Mouse (Mus musculus): ENCODE results near the gene Clca2. TPM values are rescaled to one million over a fixed set of nuclear protein-coding genes. Genes with fewer than 3 reads are reported as not detected.

Clca2 gene
- polyA plus RNA-seq (2014; fragmentation: Nextera tagmentation; extraction: Ambion mirVana), result not detected in 2 replicates

DNA sequence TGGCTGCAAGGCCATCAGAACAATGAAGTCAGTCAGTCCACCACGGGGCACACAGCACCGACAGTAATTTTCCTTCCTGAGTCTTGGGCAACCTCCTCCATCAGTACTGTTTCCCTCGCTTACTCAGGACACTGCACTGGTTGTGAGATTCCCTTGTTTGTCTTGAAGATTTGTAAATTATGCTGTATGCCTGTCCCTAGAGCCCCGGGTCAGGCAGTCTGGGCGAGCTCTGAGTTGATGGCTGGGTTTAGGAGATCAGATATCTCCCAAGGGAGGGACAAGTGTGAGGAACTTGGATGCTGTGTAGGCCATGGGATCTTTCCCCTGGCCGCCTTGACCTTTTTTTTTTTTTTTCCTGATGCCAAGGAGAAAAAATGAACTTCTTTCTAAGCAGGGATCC is at the start of gene Clca2:
Gene Clca2, minus strand, starts transcription at position 153 of the 400 bp plus-strand sequence.
- Histone ChIP-seq H3K4me3 (ENCODE audit: low read depth, low read length) (no peak within 1 kb of the TSS), H3K9me3 (ENCODE audit: control insufficient read depth, low read length) (no peaks in the 10 kb centered on the region), H3K4me1 (ENCODE audit: control insufficient read depth, insufficient read depth, low read length) (no peaks in the 10 kb centered on the region), H3K27me3 (ENCODE audit: control insufficient read depth, insufficient read depth, low read length) (no peaks in the 10 kb centered on the region), H3K27ac (ENCODE audit: low read depth, low read length) (no peak within 1 kb of the TSS), H3K4me2 (ENCODE audit: low read depth, low read length) (no peak within 1 kb of the TSS), H3K9ac (replicated peaks; ENCODE audit: low read depth, low read length) (no peak within 1 kb of the TSS), H3K36me3 (ENCODE audit: control insufficient read depth, insufficient read depth, low read length) (no peaks in the 10 kb centered on the region)
- 83% methylated on average over 6 of the region's 6 CpGs for WGBS
- ATAC-seq (ENCODE audit: low read depth), result no peak

- Histone ChIP-seq H3K27me3 (ENCODE audit: control insufficient read depth, insufficient read depth, low read length) (no peaks in the 10 kb centered on the region), H3K27ac (ENCODE audit: low read depth, low read length) (no peak overlapping the region), H3K4me2 (ENCODE audit: low read depth, low read length) (no peak overlapping the region), H3K36me3 (ENCODE audit: control insufficient read depth, insufficient read depth, low read length) (no peaks in the 10 kb centered on the region), H3K9ac (replicated peaks; ENCODE audit: low read depth, low read length) (no peak overlapping the region), H3K9me3 (ENCODE audit: control insufficient read depth, low read length) (no peaks in the 10 kb centered on the region), H3K4me3 (ENCODE audit: low read depth, low read length) (no peak overlapping the region), H3K4me1 (ENCODE audit: control insufficient read depth, insufficient read depth, low read length) (no peaks in the 10 kb centered on the region)
- no peak for ATAC-seq (ENCODE audit: low read depth)
Measured at GRCm38 (mm10) chr3:145147952-145148351, 48.7 kb upstream of the Clca2 start.

DNA sequence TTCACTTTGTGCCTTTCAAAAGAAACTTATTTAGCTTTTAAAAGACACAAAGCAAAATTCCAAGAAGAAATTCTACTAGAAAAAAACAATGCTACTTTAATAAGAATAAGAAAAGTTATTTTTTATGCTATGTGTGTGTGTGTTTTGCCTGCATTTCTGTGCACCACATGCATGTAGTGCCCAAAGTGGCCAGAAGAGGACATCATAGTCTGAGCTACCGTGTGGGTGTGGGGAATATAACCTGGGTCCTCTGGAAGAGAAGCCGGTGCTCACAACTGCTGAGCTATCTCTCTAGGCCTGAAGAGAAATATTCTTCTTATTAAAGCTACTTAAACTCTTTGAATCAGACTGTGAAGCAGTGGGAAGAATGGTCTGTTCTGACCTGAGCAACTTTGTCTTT is 48.2 kb upstream of the Clca2 start:
- Histone ChIP-seq H3K9me3 (ENCODE audit: control insufficient read depth, low read length) (no peaks in the 10 kb centered on the region), H3K4me1 (ENCODE audit: control insufficient read depth, insufficient read depth, low read length) (no peaks in the 10 kb centered on the region), H3K4me3 (ENCODE audit: low read depth, low read length) (no peak overlapping the region), H3K27me3 (ENCODE audit: control insufficient read depth, insufficient read depth, low read length) (no peaks in the 10 kb centered on the region), H3K4me2 (ENCODE audit: low read depth, low read length) (no peak overlapping the region), H3K36me3 (ENCODE audit: control insufficient read depth, insufficient read depth, low read length) (no peaks in the 10 kb centered on the region), H3K9ac (replicated peaks; ENCODE audit: low read depth, low read length) (no peak overlapping the region), H3K27ac (ENCODE audit: low read depth, low read length) (no peak overlapping the region)
- WGBS, result 87% methylated on average over 2 of the region's 2 CpGs
- no peak for ATAC-seq (ENCODE audit: low read depth)

- Histone ChIP-seq H3K27ac (ENCODE audit: low read depth, low read length) (no peak overlapping the region), H3K36me3 (ENCODE audit: control insufficient read depth, insufficient read depth, low read length) (no peaks in the 10 kb centered on the region), H3K4me1 (ENCODE audit: control insufficient read depth, insufficient read depth, low read length) (no peaks in the 10 kb centered on the region), H3K4me2 (ENCODE audit: low read depth, low read length) (no peak overlapping the region), H3K27me3 (ENCODE audit: control insufficient read depth, insufficient read depth, low read length) (no peaks in the 10 kb centered on the region), H3K9ac (replicated peaks; ENCODE audit: low read depth, low read length) (no peak overlapping the region), H3K4me3 (ENCODE audit: low read depth, low read length) (no peak overlapping the region), H3K9me3 (ENCODE audit: control insufficient read depth, low read length) (no peaks in the 10 kb centered on the region)
- 0 out of 2 replicates have a peak, but pooled peaks have one; percentile 38 for ATAC-seq (ENCODE audit: low read depth)
- WGBS, result 87% methylated on average over 9 of the region's 9 CpGs
Measured at GRCm38 (mm10) chr3:145146871-145147270, 47.6 kb upstream of the Clca2 start.

- Histone ChIP-seq H3K9me3 (ENCODE audit: control insufficient read depth, low read length) (no peaks in the 10 kb centered on the region), H3K4me2 (ENCODE audit: low read depth, low read length) (no peak overlapping the region), H3K36me3 (ENCODE audit: control insufficient read depth, insufficient read depth, low read length) (no peaks in the 10 kb centered on the region), H3K27me3 (ENCODE audit: control insufficient read depth, insufficient read depth, low read length) (no peaks in the 10 kb centered on the region), H3K4me3 (ENCODE audit: low read depth, low read length) (no peak overlapping the region), H3K27ac (ENCODE audit: low read depth, low read length) (no peak overlapping the region), H3K4me1 (ENCODE audit: control insufficient read depth, insufficient read depth, low read length) (no peaks in the 10 kb centered on the region), H3K9ac (replicated peaks; ENCODE audit: low read depth, low read length) (no peak overlapping the region)
- 87% methylated on average over 10 of the region's 10 CpGs for WGBS
- ATAC-seq (ENCODE audit: low read depth), result no peak
Measured at GRCm38 (mm10) chr3:145143856-145144255, 44.6 kb upstream of the Clca2 start.

- no peak overlapping the region for H3K27ac ChIP-seq (ENCODE audit: low read depth, low read length)
- H3K4me3 ChIP-seq (ENCODE audit: low read depth, low read length), result no peak overlapping the region
- no peak for ATAC-seq (ENCODE audit: low read depth)
- no peaks in the 10 kb centered on the region for H3K36me3 ChIP-seq (ENCODE audit: control insufficient read depth, insufficient read depth, low read length)
- no peaks in the 10 kb centered on the region for H3K27me3 ChIP-seq (ENCODE audit: control insufficient read depth, insufficient read depth, low read length)
- H3K4me1 ChIP-seq (ENCODE audit: control insufficient read depth, insufficient read depth, low read length), result no peaks in the 10 kb centered on the region
- no peak overlapping the region for H3K4me2 ChIP-seq (ENCODE audit: low read depth, low read length)
- H3K9me3 ChIP-seq (ENCODE audit: control insufficient read depth, low read length), result no peaks in the 10 kb centered on the region
- H3K9ac ChIP-seq (replicated peaks; ENCODE audit: low read depth, low read length), result no peak overlapping the region
Measured at GRCm38 (mm10) chr3:145142925-145143324, 43.7 kb upstream of the Clca2 start.

GRCm38 (mm10) chr3:145140236-145140635 is 41.0 kb upstream of the Clca2 start:
- Histone ChIP-seq H3K4me3 (ENCODE audit: low read depth, low read length) (no peak overlapping the region), H3K4me1 (ENCODE audit: control insufficient read depth, insufficient read depth, low read length) (no peaks in the 10 kb centered on the region), H3K36me3 (ENCODE audit: control insufficient read depth, insufficient read depth, low read length) (no peaks in the 10 kb centered on the region), H3K9ac (replicated peaks; ENCODE audit: low read depth, low read length) (no peak overlapping the region), H3K27ac (ENCODE audit: low read depth, low read length) (no peak overlapping the region), H3K9me3 (ENCODE audit: control insufficient read depth, low read length) (no peaks in the 10 kb centered on the region), H3K4me2 (ENCODE audit: low read depth, low read length) (no peak overlapping the region), H3K27me3 (ENCODE audit: control insufficient read depth, insufficient read depth, low read length) (no peaks in the 10 kb centered on the region)
- WGBS, result 72% methylated on average over 4 of the region's 4 CpGs
- ATAC-seq (ENCODE audit: low read depth), result no peak

DNA sequence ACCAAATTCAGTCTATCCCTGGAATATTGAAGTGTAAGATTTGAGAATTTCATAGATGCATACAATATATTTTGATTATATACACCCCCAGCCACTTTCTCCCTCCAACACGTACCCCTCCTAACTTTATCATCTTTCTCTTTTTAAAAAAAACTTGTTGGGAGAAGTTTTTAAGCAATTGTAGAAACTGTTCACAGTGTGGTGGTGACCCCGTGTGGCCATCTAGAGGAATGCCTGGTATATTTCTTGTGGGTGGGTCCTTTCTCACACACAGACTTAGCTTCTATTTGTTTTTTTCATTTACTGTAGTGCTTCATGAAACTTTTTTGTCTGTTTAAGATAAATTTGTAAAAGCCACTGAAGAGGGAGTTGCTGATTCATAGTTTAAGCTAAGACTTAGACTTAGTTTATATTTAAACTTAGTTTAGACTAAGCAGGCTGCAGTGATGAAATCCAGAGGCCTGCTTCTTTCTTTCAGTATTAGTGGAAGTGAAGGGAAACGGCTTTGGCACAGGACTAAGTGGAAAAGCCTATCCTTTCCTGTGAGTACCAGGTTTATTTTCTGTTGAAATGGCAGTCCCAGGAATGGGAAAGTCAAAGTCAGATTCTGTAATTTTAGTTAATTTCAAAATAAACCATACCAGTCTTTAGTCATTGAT is 32.1 kb upstream of the Clca2 start:
- H3K9ac ChIP-seq (replicated peaks; ENCODE audit: low read depth, low read length), result no peak overlapping the region
- H3K4me3 ChIP-seq (ENCODE audit: low read depth, low read length), result no peak overlapping the region
- 47% methylated on average over 3 of the region's 3 CpGs for WGBS
- peaks cover 8% of the 10 kb centered on the region for H3K36me3 ChIP-seq (ENCODE audit: control insufficient read depth, insufficient read depth, low read length)
- peak; percentile 61; the same call in 1 of the 2 replicates for ATAC-seq (ENCODE audit: low read depth)
- H3K27ac ChIP-seq (ENCODE audit: low read depth, low read length), result no peak overlapping the region
- no peaks in the 10 kb centered on the region for H3K27me3 ChIP-seq (ENCODE audit: control insufficient read depth, insufficient read depth, low read length)
- no peak overlapping the region for H3K4me2 ChIP-seq (ENCODE audit: low read depth, low read length)
- H3K9me3 ChIP-seq (ENCODE audit: control insufficient read depth, low read length), result no peaks in the 10 kb centered on the region
- H3K4me1 ChIP-seq (ENCODE audit: control insufficient read depth, insufficient read depth, low read length), result no peaks in the 10 kb centered on the region

DNA sequence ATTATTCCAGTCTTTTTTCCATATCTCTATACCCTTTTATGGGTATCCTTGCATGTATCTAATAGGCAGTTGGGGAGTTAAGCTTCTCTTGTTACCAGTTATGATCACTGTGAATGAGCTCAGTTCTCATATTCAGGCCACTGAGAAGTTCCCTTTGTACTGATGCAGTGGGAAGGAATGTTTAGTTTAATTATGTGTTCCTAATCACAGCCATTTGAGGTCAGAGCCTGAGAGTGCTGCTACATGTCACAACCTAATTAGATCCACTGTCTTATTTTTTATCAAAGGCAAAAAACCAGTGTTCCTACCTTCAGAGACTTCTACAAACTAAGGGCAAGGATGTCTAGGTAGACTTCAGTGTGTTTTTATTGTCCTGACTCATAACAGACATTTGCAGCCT is 30.1 kb upstream of the Clca2 start:
- Histone ChIP-seq H3K4me1 (ENCODE audit: control insufficient read depth, insufficient read depth, low read length) (no peaks in the 10 kb centered on the region), H3K4me2 (ENCODE audit: low read depth, low read length) (no peak overlapping the region)

More for the DNA sequence above, 30.1 kb upstream of the Clca2 start:
- no peak overlapping the region for H3K9ac ChIP-seq (replicated peaks; ENCODE audit: low read depth, low read length)
- H3K27me3 ChIP-seq (ENCODE audit: control insufficient read depth, insufficient read depth, low read length), result no peaks in the 10 kb centered on the region
- H3K9me3 ChIP-seq (ENCODE audit: control insufficient read depth, low read length), result no peaks in the 10 kb centered on the region
- peaks cover 8% of the 10 kb centered on the region for H3K36me3 ChIP-seq (ENCODE audit: control insufficient read depth, insufficient read depth, low read length)
- H3K27ac ChIP-seq (ENCODE audit: low read depth, low read length), result no peak overlapping the region
- H3K4me3 ChIP-seq (ENCODE audit: low read depth, low read length), result no peak overlapping the region
- no peak for ATAC-seq (ENCODE audit: low read depth)

Measured in neural tube, embryonic 14.5 days (tissue).